Mouse (Mus musculus) bone marrow, adult 2 months (tissue): Measurements from ENCODE around the gene Pabpn1.

ENCODE experiments used
- CTCF ChIP-seq: fragments of 200-500 bp; IDR thresholded peaks from 2 replicates; pipeline ENCODE4 v1.5.1; 2011; ENCODE audit warnings: low read length, control low read depth; ENCODE audit not compliant: control insufficient read depth, insufficient read depth
- POLR2A ChIP-seq: fragments of 200-500 bp; IDR thresholded peaks from 2 replicates; pipeline ENCODE4 v1.6.1; 2011; ENCODE audit warnings: low read depth, mild to moderate bottlenecking, control low read depth, low read length, borderline replicate concordance; ENCODE audit not compliant: control insufficient read depth

DNA sequence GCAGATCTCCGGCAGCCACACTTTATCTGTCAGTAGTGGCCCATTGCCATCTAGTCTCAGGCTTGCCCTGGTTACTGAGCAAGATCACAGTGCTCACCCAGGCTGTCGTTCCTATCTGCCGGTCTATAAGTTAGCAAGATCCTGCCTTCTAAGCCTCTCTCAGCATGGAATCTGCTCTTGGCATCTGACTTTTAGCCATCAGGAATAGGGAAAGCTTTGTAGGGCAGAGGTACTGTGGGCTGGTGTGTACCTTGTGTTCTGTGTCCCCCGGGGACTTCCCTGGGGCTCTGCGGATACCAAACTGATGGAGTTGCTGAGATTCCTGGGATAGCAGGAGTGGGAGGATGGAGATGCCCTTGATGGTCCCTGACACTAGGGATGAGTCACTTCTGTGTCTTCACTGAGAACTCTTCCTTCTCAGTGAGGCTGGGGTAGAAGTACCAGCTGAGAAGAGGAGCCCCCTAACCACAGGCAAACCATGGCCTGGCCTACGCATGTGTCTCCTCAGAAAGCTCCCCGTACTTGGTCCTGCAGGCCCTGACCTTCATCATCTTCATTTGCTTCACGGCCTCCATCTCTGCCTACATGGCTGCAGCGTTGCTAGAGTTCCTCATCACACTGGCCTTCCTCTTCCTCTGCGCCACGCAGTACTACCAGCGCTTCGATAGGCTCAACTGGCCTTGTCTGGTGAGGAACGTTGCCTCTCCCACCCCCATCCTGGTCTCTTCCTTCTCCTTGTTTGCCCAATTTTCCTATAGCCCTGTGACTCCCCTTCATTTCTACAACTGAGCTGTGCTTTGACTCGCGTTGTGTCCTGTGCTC lies 45.3 kb downstream of the Pabpn1 start:
- TF ChIP-seq CTCF: no peak
- TF ChIP-seq POLR2A: no peak
